Mouse (Mus musculus) neural tube, embryonic 12.5 days (tissue): ENCODE measurements around the gene Npas3. TPM values are rescaled to one million over a fixed set of nuclear protein-coding genes. Genes with fewer than 3 reads are reported as not detected.

ENCODE experiments used
- ATAC-seq: fragments of 200-750 bp; cut with Nextera tagmentation; 2 replicates; pipeline ENCODE4 v1.8.0; 2017; ENCODE audit warnings: low read depth, mild to moderate bottlenecking, moderate TSS enrichment, moderate library complexity; ENCODE audit not compliant: low FRiP score
- H3K27ac ChIP-seq: fragments of 300-500 bp; sonication (generic); 2 replicates; pipeline ENCODE4 v1.5.1; 2016
- H3K27me3 ChIP-seq: fragments of 300-500 bp; sonication (generic); replicated peaks from 2 replicates; pipeline ENCODE4 v1.6.1; 2016; ENCODE audit warnings: mild to moderate bottlenecking
- H3K36me3 ChIP-seq: fragments of 300-500 bp; sonication (generic); 2 replicates; pipeline ENCODE4 v1.6.1; 2016; ENCODE audit warnings: mild to moderate bottlenecking
- H3K4me1 ChIP-seq: fragments of 300-500 bp; sonication (generic); 2 replicates; pipeline ENCODE4 v1.6.1; 2016
- H3K4me2 ChIP-seq: fragments of 300-500 bp; sonication (generic); replicated peaks from 2 replicates; pipeline ENCODE4 v1.6.1; 2016; ENCODE audit warnings: mild to moderate bottlenecking
- H3K4me3 ChIP-seq: fragments of 300-500 bp; sonication (generic); 2 replicates; pipeline ENCODE4 v1.5.1; 2016
- H3K9ac ChIP-seq: fragments of 300-500 bp; sonication (generic); 2 replicates; pipeline ENCODE4 v1.6.1; 2016; ENCODE audit warnings: mild to moderate bottlenecking
- H3K9me3 ChIP-seq: fragments of 300-500 bp; sonication (generic); 2 replicates; pipeline ENCODE4 v1.6.1; 2016; ENCODE audit warnings: mild to moderate bottlenecking
- WGBS: fragments of 180-500 bp; shearing (Covaris S2); methylation state at CpG from one replicate; pipeline ENCODE4 v1.1.7; 2016; 5-methylcytosine and 5-hydroxymethylcytosine counted together
- polyA plus RNA-seq: library from polyadenylated mRNA; unstranded; fragments of >200 nt; fragmentation: Nextera tagmentation; extraction: Ambion mirVana; gene quantifications from 2 replicates; pipeline ENCODE4 v1.2.1, GENCODE M21; 2016

Npas3 gene
- polyA plus RNA-seq, 1 experiment from 2014 or later: 21.4 TPM

DNA sequence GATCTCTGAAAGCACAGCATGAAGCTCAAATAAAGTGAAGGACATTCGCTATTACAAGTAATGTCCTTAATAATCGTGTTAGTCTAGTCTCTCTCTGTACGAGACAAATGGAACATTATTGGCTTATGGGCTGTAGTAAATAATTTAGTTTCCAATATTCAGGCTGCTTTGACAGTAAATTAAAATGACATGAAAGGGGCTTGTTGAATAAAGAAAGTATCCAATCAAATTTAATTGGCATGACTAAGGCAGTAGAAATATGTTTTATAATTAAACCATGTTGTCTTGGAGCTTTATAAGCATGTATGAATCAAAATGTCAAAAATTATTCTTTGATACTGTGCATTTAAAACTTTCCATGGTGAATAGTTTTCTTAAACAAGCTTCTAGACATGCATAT, 278.6 kb downstream of the Npas3 start:
- Histone ChIP-seq H3K36me3 (no peaks in the 10 kb centered on the region), H3K9ac (no peak overlapping the region), H3K4me3 (no peak overlapping the region), H3K4me1 (no peaks in the 10 kb centered on the region; the same call in 1 of the 2 replicates), H3K27ac (no peak overlapping the region), H3K27me3 (no peaks in the 10 kb centered on the region), H3K4me2 (no peak overlapping the region), H3K9me3 (no peaks in the 10 kb centered on the region)
- no peak for ATAC-seq
- WGBS: 66% methylated on average over 3 of the region's 3 CpGs

DNA sequence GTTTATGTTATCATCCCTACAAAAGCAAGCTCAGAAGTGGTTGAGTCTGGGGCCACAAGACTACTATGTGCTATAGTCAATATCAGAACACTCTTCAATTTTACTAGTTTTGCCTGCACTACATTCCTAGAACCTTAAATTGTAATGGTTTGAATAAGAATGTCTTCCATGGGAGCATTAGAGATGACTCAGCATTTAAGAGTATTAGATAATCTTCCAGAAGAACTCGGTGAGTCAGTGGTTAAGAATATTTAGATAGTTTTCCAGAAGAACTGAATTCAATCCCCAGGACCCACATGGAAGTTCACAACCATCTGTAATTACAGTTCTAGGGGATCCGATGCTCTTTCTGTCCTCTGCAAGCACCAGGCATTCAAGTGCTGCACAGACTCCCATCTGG, 280.9 kb downstream of the Npas3 start:
- Histone ChIP-seq H3K27me3 (no peaks in the 10 kb centered on the region), H3K9me3 (no peaks in the 10 kb centered on the region), H3K36me3 (no peaks in the 10 kb centered on the region), H3K4me1 (no peaks in the 10 kb centered on the region; the same call in 1 of the 2 replicates), H3K9ac (no peak overlapping the region), H3K27ac (no peak overlapping the region), H3K4me2 (no peak overlapping the region), H3K4me3 (no peak overlapping the region)
- no peak for ATAC-seq
- WGBS: 93% methylated on average over 2 of the region's 2 CpGs

DNA sequence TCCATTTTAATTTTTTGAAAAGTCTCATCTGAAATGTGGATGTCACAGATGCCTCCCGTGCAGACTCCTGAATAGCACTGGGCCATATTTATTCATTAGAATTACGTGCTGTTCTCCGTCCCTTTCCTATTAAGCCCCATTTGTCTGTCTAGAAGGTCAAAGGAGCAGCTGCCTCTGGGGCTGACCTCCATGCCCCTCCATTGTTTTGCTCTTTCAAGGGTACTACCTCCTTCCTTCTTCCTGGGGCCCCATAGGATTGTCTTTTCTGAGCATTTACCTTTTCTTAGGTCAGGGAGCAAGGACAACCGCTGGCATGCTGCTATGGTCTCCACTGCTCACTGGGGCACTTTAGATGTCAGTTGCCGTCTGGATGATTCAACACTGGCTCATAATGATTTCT, 288.3 kb downstream of the Npas3 start:
- Histone ChIP-seq H3K27ac (no peak overlapping the region), H3K4me1 (no peaks in the 10 kb centered on the region), H3K4me2 (no peak overlapping the region), H3K36me3 (no peaks in the 10 kb centered on the region), H3K9ac (no peak overlapping the region), H3K27me3 (no peaks in the 10 kb centered on the region), H3K9me3 (no peaks in the 10 kb centered on the region), H3K4me3 (no peak overlapping the region)
- ATAC-seq: no peak
- 18% methylated on average over 5 of the region's 5 CpGs for WGBS

DNA sequence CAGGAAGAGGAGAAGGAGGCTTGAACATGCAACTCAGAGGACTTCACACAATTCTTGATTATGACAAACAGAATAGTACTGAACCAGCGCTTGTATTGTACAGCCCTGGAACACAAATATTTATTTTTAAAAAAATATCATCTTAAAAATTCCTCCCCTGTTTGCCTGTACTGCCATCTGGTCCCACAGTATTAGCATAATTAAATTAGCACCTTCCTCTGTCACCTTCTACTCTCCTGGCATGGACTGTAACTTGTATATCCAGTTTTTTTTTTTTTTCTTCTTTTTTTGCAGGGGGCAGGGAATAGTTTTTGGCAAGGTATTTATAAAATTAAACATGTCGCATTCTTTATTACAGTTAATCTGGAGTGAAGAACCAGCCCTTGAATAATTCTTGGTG, 307.9 kb downstream of the Npas3 start:
- no peaks in the 10 kb centered on the region for H3K36me3 ChIP-seq
- no peak overlapping the region for H3K4me2 ChIP-seq
- no peaks in the 10 kb centered on the region for H3K27me3 ChIP-seq
- H3K4me3 ChIP-seq: no peak overlapping the region
- ATAC-seq: no peak
- WGBS: 95% methylated on average over 2 of the region's 2 CpGs
- H3K9me3 ChIP-seq: no peaks in the 10 kb centered on the region
- H3K4me1 ChIP-seq: no peaks in the 10 kb centered on the region
- H3K9ac ChIP-seq: no peak overlapping the region
- no peak overlapping the region for H3K27ac ChIP-seq

DNA sequence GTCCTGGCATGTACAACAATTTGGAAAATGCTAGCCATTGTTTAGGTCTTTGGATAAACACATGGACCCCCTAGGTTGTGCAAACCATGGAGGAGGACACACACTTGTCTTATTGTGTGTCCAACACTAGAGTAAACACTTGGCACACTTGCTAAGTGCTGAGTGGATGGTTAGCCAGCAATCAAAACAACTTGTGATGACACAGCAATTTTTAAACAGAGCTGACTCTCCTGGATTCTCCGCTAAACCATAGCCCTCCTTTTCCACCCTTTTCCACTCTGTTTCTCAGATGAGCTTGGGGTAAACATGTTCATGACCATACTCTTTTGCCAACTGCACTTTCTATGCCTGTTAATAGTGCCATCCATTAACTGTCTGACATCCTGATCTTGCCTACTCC, 309.8 kb downstream of the Npas3 start:
- H3K9me3 ChIP-seq: no peaks in the 10 kb centered on the region
- no peaks in the 10 kb centered on the region for H3K4me1 ChIP-seq
- no peaks in the 10 kb centered on the region for H3K27me3 ChIP-seq
- no peak overlapping the region for H3K4me3 ChIP-seq
- no peak overlapping the region for H3K9ac ChIP-seq
- WGBS: 82% methylated on average over 1 of the region's 1 CpGs
- ATAC-seq: no peak
- H3K4me2 ChIP-seq: no peak overlapping the region
- H3K36me3 ChIP-seq: no peaks in the 10 kb centered on the region
- H3K27ac ChIP-seq: no peak overlapping the region

DNA sequence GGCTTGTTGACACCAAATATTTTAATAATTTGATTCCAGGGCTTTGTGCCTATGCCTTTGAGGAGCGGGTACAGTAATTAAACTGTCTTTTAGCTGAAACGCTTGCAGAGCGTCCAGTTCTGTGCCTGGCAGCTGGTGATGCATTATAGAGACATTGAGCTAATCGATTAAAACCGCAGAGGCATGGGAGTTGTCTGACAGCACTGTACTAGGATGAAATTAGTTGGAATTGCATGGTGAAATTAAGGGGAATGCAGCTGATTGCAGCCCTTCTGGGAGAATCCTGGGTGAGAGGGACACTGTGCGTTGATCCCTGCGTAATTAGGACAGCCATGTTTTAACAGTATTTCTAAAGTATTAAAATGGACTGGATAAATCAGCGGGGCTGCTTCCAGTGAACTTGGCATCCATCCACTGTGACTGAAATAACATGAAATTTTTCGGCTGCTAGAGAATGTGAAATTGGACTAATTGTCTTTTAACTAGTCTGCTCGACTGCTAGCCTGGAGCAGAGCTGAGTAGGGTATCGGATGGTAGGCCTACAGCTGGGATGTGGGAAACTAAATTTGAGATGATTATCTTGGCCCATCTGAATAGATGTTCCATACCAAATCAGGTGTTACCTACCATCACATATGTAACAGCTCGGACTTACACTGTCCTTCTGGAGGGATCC, 318.4 kb downstream of the Npas3 start:
- Histone ChIP-seq H3K4me3 (no peak overlapping the region), H3K4me2 (no peak overlapping the region), H3K27me3 (no peaks in the 10 kb centered on the region), H3K36me3 (no peaks in the 10 kb centered on the region), H3K27ac (no peak overlapping the region), H3K4me1 (no peaks in the 10 kb centered on the region), H3K9ac (no peak overlapping the region), H3K9me3 (no peaks in the 10 kb centered on the region)
- 0 out of 2 replicates have a peak, but pooled peaks have one; percentile 56 for ATAC-seq
- 62% methylated on average over 12 of the region's 12 CpGs for WGBS

DNA sequence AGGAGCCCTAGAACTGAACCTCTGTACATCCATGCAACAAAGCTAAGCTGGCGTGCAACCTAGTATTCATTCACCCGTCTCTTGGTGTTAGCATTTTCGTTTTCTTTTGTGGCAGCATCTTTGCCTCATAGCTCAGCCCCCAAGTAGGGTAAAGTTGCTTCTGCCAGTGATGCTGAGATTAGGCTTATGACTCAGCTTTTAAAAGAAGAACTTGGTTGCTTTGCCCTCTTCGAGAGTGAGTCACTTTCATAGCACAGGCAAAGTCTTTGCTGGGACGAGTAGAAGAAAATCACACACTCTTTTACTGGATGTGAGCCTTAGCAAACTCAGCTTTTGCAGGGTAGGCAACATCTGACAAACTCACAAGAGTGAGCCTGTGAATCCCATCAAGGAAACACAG, 332.7 kb downstream of the Npas3 start:
- Histone ChIP-seq H3K27ac (no peak overlapping the region), H3K4me2 (no peak overlapping the region), H3K9me3 (no peaks in the 10 kb centered on the region), H3K27me3 (no peaks in the 10 kb centered on the region), H3K9ac (no peak overlapping the region), H3K4me1 (0 out of 2 replicates have a peak, but pooled peaks cover 3% of the 10 kb centered on the region), H3K36me3 (no peaks in the 10 kb centered on the region), H3K4me3 (no peak overlapping the region)
- 91% methylated on average over 5 of the region's 5 CpGs for WGBS
- no peak for ATAC-seq

DNA sequence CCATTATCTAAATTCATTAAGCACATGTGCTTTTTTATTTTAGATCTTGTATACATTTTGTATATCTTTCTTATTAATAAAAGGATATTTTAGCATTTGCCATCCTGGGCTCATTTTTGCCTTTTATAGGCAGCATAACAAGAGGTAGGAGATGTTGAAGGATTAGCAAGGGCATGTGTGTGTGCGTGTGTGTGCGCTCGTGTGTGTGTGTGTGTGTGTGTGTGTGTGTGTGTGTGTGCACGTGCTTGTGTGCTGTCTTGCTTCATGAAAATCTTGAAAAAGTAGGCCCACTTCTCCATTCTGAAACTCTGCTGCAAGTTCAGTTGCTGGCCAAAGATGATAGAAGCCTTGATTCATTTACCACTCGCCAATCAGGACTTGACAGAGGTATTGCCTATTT, 338.8 kb downstream of the Npas3 start:
- H3K27ac ChIP-seq: no peak overlapping the region
- H3K9me3 ChIP-seq: no peaks in the 10 kb centered on the region
- H3K27me3 ChIP-seq: no peaks in the 10 kb centered on the region
- H3K4me2 ChIP-seq: 0 out of 2 replicates have a peak overlapping the region, but pooled peaks have one; percentile 16
- H3K36me3 ChIP-seq: no peaks in the 10 kb centered on the region
- peaks cover 24% of the 10 kb centered on the region for H3K4me1 ChIP-seq
- peak; percentile 41; the same call in 1 of the 2 replicates for ATAC-seq
- no peak overlapping the region for H3K9ac ChIP-seq
- 76% methylated on average over 5 of the region's 5 CpGs for WGBS
- H3K4me3 ChIP-seq: no peak overlapping the region

DNA sequence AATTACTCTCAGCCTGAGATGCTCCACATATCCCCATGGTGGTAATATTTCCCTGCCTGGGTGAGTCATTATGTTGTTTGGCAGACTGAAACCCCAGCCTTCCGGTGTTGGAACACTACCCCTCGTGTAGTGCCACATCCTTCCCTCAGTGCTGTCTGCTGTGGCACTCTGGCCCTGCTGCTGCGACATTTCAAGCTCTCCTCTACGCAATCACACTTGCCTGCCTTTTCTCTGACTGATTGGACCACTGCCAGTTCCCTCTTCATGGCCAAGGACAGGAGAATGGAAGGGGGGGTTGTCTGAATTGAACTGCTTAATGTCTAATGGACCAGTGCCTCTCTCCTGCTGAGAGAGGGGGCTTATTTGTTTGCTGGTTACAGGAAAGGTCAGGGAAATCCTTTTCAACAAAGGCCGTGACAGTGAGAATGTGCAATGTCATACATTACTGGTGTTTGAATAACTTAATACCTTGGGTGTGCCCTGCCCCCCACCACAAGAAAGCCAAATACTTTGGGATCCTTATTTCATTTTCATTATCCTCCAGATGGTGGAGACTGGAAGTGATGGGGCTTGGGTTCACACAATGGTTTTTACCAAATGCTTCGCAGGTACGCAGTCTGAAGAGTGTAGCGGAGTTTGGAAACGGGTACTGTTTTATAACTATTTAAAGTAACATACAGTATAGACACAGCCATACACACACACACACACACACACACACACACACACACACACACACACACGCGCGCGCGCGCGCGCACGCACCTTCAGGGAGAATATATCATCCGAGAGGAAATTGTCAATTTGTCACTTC, 339.4 kb downstream of the Npas3 start:
- 58% methylated on average over 19 of the region's 19 CpGs for WGBS
- ATAC-seq: peak; percentile 87
- no peaks in the 10 kb centered on the region for H3K36me3 ChIP-seq
- H3K27ac ChIP-seq: 0 out of 2 replicates have a peak overlapping the region, but pooled peaks have one; percentile 32
- H3K4me2 ChIP-seq: 0 out of 2 replicates have a peak overlapping the region, but pooled peaks have one; percentile 16
- H3K4me3 ChIP-seq: no peak overlapping the region
- peaks cover 24% of the 10 kb centered on the region for H3K4me1 ChIP-seq
- H3K9ac ChIP-seq: peak overlapping the region; percentile 14; the same call in 1 of the 2 replicates
- no peaks in the 10 kb centered on the region for H3K27me3 ChIP-seq
- H3K9me3 ChIP-seq: no peaks in the 10 kb centered on the region

DNA sequence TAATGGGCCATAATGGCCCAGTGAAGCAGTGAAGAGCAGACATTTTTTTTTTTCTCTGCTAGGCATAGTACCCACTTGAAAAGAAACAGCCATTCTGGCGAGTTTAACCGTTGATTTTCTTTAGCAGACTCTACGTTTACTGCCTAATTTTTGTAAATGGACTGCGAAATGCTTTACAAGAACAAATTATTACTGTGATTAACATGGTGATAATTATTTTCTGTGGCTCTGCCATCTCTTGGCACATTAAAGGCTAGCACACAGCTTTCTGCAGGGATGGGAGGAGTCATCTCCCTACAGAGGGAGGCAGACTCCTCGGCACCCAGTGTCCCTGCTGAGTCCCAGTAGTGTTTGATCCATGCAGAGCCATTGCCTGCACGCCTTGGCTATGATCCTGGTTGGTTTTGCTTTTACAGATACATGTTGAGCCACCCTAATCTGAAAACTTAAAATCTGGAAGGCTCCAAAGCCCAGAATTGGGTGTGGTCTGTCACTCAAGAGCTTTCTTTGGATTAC, 341.0 kb downstream of the Npas3 start:
- H3K27ac ChIP-seq: no peak overlapping the region
- WGBS: 54% methylated on average over 6 of the region's 6 CpGs
- H3K4me2 ChIP-seq: no peak overlapping the region
- H3K4me3 ChIP-seq: no peak overlapping the region
- ATAC-seq: no peak
- H3K27me3 ChIP-seq: no peaks in the 10 kb centered on the region
- peaks cover 24% of the 10 kb centered on the region for H3K4me1 ChIP-seq
- no peaks in the 10 kb centered on the region for H3K9me3 ChIP-seq
- no peak overlapping the region for H3K9ac ChIP-seq
- no peaks in the 10 kb centered on the region for H3K36me3 ChIP-seq

DNA sequence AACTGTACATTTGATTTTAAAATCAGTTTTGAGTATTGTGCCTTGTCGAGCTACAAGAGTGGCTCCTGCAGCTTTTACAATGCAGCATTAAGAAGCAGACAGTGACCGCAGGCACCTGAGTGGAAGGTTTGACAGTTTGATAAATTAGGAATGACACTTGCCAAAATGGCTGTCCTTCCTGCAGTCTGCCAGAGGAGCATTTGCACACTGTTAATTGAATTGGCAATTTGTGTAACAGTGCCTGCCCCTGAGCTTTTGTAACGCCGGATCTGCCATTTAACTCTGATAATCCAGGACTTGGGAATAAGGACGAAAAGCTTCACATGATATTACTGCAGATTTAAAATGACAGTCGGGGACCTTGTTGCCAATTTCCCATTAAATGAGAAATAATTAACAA, 357.2 kb downstream of the Npas3 start:
- Histone ChIP-seq H3K4me2 (no peak overlapping the region), H3K9me3 (no peaks in the 10 kb centered on the region), H3K36me3 (no peaks in the 10 kb centered on the region), H3K9ac (no peak overlapping the region), H3K27ac (no peak overlapping the region), H3K4me1 (no peaks in the 10 kb centered on the region), H3K27me3 (no peaks in the 10 kb centered on the region), H3K4me3 (no peak overlapping the region)
- 68% methylated on average over 6 of the region's 6 CpGs for WGBS
- no peak for ATAC-seq

DNA sequence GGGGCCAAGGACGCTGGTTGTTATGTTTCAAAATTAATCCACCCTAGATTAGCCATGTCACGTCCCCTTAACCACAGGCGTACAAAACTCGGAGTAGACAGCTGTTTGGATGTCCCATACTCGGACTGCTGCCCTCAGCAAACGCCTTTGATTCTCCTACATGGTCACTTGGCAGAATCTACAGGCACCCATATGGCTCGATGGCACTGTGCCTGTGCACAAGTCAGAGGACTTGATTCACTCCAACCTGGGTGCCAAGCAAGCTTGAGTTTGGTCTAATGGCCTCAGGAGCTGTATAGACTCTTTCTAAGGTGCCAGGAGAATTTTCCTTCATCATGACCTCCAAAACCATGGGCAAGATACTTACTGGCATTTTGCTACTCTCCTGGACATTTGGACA, 363.6 kb downstream of the Npas3 start:
- no peak overlapping the region for H3K27ac ChIP-seq
- no peaks in the 10 kb centered on the region for H3K27me3 ChIP-seq
- no peaks in the 10 kb centered on the region for H3K4me1 ChIP-seq
- no peaks in the 10 kb centered on the region for H3K36me3 ChIP-seq
- 91% methylated on average over 7 of the region's 7 CpGs for WGBS
- no peak overlapping the region for H3K4me3 ChIP-seq
- H3K4me2 ChIP-seq: no peak overlapping the region
- H3K9ac ChIP-seq: no peak overlapping the region
- no peaks in the 10 kb centered on the region for H3K9me3 ChIP-seq
- no peak for ATAC-seq
